Comparison of ENCODE assay signal across 11 mouse cellular contexts in genomic region chr1:72879319-72879634, GRCm38 (mm10). TPM values are rescaled to one million over a fixed set of nuclear protein-coding genes. Genes with fewer than 3 reads are reported as not detected.
DNase-seq lines count a peak whose midpoint lies in the region; ATAC-seq and TF ChIP-seq lines count a peak whose summit lies in the region.
"Had no signal": no experiment of that assay in that cellular context is flagged by ENCODE, and none has a peak within 500 bp of the region (broad histone marks: within the 10 kb centered on the region; RNA-seq: fewer than 3 reads in every experiment).

No protein-coding gene starts in this region.

- TF ChIP-seq CTCF in midbrain, postnatal 0 days (IDR thresholded peaks at IDR 0.05): peak; percentile 54

- H3K27ac ChIP-seq in kidney, embryonic 14.5 days (ENCODE audit: low read depth, low read length): peak overlapping the region; percentile 62; the same call in 1 of the 2 replicates
- H3K27ac ChIP-seq in midbrain, postnatal 0 days (ENCODE audit: low read depth, low read length): no peak overlapping the region
- H3K27ac ChIP-seq in midbrain, embryonic 16.5 days (ENCODE audit: low read length): no peak overlapping the region
- H3K27ac ChIP-seq in embryonic facial prominence, embryonic 12.5 days: peak overlapping the region; percentile 43
- H3K27ac ChIP-seq: neural tube, embryonic 13.5 days had no signal

- peaks cover 19% of the 10 kb centered on the region for H3K4me1 ChIP-seq in kidney, embryonic 14.5 days (ENCODE audit: control insufficient read depth, insufficient read depth, low read length)
- H3K4me1 ChIP-seq in midbrain, postnatal 0 days (ENCODE audit: insufficient read depth, low read length): 0 out of 2 replicates have a peak, but pooled peaks cover 3% of the 10 kb centered on the region
- H3K4me1 ChIP-seq in midbrain, embryonic 16.5 days (ENCODE audit: control insufficient read depth, insufficient read depth, low read length): peaks cover 20% of the 10 kb centered on the region
- H3K4me1 ChIP-seq in embryonic facial prominence, embryonic 12.5 days: peaks cover 23% of the 10 kb centered on the region; the same call in 1 of the 2 replicates

- DNase-seq in kidney, postnatal 36 days: no peak
- no peak for DNase-seq in midbrain, postnatal 0 days (ENCODE audit: low spot score)
- no peak for DNase-seq in c-Kit-positive CD71-positive TER-119-positive erythroid progenitor cells, embryonic 14.5 days (ENCODE audit: low spot score)
- DNase-seq in left cerebral cortex, adult 18-20 months (ENCODE audit: low spot score in 2 of 2): no peak
- DNase-seq: heart, postnatal 36 days; lung, postnatal 4 days; thymus, postnatal 36 days had no signal

- H3K4me2 ChIP-seq in kidney, embryonic 14.5 days (replicated peaks; ENCODE audit: low read depth, low read length): 0 out of 2 replicates have a peak overlapping the region, but pooled peaks have one; percentile 24
- H3K4me2 ChIP-seq in midbrain, postnatal 0 days (ENCODE audit: low read depth, low read length, poor library complexity, severe bottlenecking): no peak overlapping the region
- H3K4me2 ChIP-seq in midbrain, embryonic 16.5 days (ENCODE audit: low read length): no peak overlapping the region
- peak overlapping the region; percentile 14; the same call in 1 of the 2 replicates for H3K4me2 ChIP-seq in embryonic facial prominence, embryonic 12.5 days (replicated peaks)

- no peak overlapping the region for H3K9ac ChIP-seq in kidney, embryonic 14.5 days (ENCODE audit: low read depth, low read length)
- no peak overlapping the region for H3K9ac ChIP-seq in midbrain, postnatal 0 days (replicated peaks; ENCODE audit: low read length, poor library complexity, severe bottlenecking)
- H3K9ac ChIP-seq in midbrain, embryonic 16.5 days (ENCODE audit: low read depth, low read length): no peak overlapping the region
- no peak overlapping the region for H3K9ac ChIP-seq in embryonic facial prominence, embryonic 12.5 days
- H3K9ac ChIP-seq: neural tube, embryonic 13.5 days had no signal

- H3K27me3 ChIP-seq in kidney, embryonic 14.5 days (ENCODE audit: control insufficient read depth, insufficient read depth, low read length): no peaks in the 10 kb centered on the region; the same call in 1 of the 2 replicates
- H3K27me3 ChIP-seq in midbrain, postnatal 0 days (ENCODE audit: insufficient read depth, low read length): no peaks in the 10 kb centered on the region
- H3K27me3 ChIP-seq in midbrain, embryonic 16.5 days (ENCODE audit: control insufficient read depth, insufficient read depth, low read depth, low read length): 0 out of 2 replicates have a peak, but pooled peaks cover 4% of the 10 kb centered on the region
- H3K27me3 ChIP-seq in embryonic facial prominence, embryonic 12.5 days: no peaks in the 10 kb centered on the region

- WGBS in kidney, embryonic 14.5 days: 39% methylated on average over 4 of the region's 4 CpGs
- 64% methylated on average over 4 of the region's 4 CpGs for WGBS in midbrain, postnatal 0 days
- 53% methylated on average over 4 of the region's 4 CpGs for WGBS in midbrain, embryonic 16.5 days
- 51% methylated on average over 4 of the region's 4 CpGs for WGBS in embryonic facial prominence, embryonic 12.5 days

- no peaks in the 10 kb centered on the region for H3K36me3 ChIP-seq in kidney, embryonic 14.5 days (ENCODE audit: control insufficient read depth, insufficient read depth, low read length)
- no peaks in the 10 kb centered on the region for H3K36me3 ChIP-seq in midbrain, postnatal 0 days (ENCODE audit: insufficient read depth, low read length)
- no peaks in the 10 kb centered on the region for H3K36me3 ChIP-seq in midbrain, embryonic 16.5 days (ENCODE audit: control insufficient read depth, insufficient read depth, low read length)
- no peaks in the 10 kb centered on the region for H3K36me3 ChIP-seq in embryonic facial prominence, embryonic 12.5 days
- H3K36me3 ChIP-seq: neural tube, embryonic 13.5 days had no signal

- no peak overlapping the region for H3K4me3 ChIP-seq in kidney, embryonic 14.5 days (ENCODE audit: low read length)
- no peak overlapping the region for H3K4me3 ChIP-seq in midbrain, postnatal 0 days (ENCODE audit: low read depth, low read length)
- H3K4me3 ChIP-seq in midbrain, embryonic 16.5 days (ENCODE audit: low read depth, low read length): no peak overlapping the region
- H3K4me3 ChIP-seq in embryonic facial prominence, embryonic 12.5 days: no peak overlapping the region
- H3K4me3 ChIP-seq: neural tube, embryonic 13.5 days had no signal

- no peaks in the 10 kb centered on the region for H3K9me3 ChIP-seq in kidney, embryonic 14.5 days (ENCODE audit: control insufficient read depth, low read length)
- H3K9me3 ChIP-seq in midbrain, postnatal 0 days (ENCODE audit: low read length): no peaks in the 10 kb centered on the region
- no peaks in the 10 kb centered on the region for H3K9me3 ChIP-seq in midbrain, embryonic 16.5 days (replicated peaks; ENCODE audit: control insufficient read depth, low read length, poor library complexity, severe bottlenecking)
- no peaks in the 10 kb centered on the region for H3K9me3 ChIP-seq in embryonic facial prominence, embryonic 12.5 days
- H3K9me3 ChIP-seq: neural tube, embryonic 13.5 days had no signal

- ATAC-seq in kidney, embryonic 14.5 days (ENCODE audit: low FRiP score, low TSS enrichment): no peak
- no peak for ATAC-seq in midbrain, postnatal 0 days (ENCODE audit: low FRiP score)
- ATAC-seq in midbrain, embryonic 16.5 days: no peak
- ATAC-seq in embryonic facial prominence, embryonic 12.5 days (ENCODE audit: insufficient number of reproducible peaks, insufficient read depth, low FRiP score, low TSS enrichment): no peak

RNA-seq across cellular contexts. Expression of gene Igfbp5, which starts 4.6 kb away (rescaled TPM):
- 56.4 and 61.4 TPM in 2 replicates for polyA plus RNA-seq in kidney, embryonic 14.5 days (2014; fragmentation: Nextera tagmentation; extraction: Ambion mirVana)
- total RNA-seq in midbrain, postnatal 0 days (2014; rRNA removed): 109 and 127 TPM in 2 replicates
- 42.8 and 47.4 TPM in 2 replicates for polyA plus RNA-seq in midbrain, postnatal 0 days (2015; fragmentation: Nextera tagmentation; extraction: Ambion mirVana)
- polyA plus RNA-seq in midbrain, embryonic 16.5 days (2015; fragmentation: Nextera tagmentation; extraction: Ambion mirVana): 42.6 and 42.8 TPM in 2 replicates
- 142 and 150 TPM in 2 replicates for polyA plus RNA-seq in embryonic facial prominence, embryonic 12.5 days (2016; fragmentation: Nextera tagmentation; extraction: Ambion mirVana)
- total RNA-seq in left cerebral cortex, adult 18-20 months (2021): 10 to 100 TPM; 42.5 to 62.4 TPM

RNA-seq across cellular contexts. Expression of gene Igfbp2, which starts 55.0 kb away (rescaled TPM):
- polyA plus RNA-seq in kidney, embryonic 14.5 days (2014; fragmentation: Nextera tagmentation; extraction: Ambion mirVana): 148 and 171 TPM in 2 replicates
- total RNA-seq in midbrain, postnatal 0 days (2014; rRNA removed): 432 and 450 TPM in 2 replicates
- polyA plus RNA-seq in midbrain, postnatal 0 days (2015; fragmentation: Nextera tagmentation; extraction: Ambion mirVana): 272 and 323 TPM in 2 replicates
- 244 and 262 TPM in 2 replicates for polyA plus RNA-seq in midbrain, embryonic 16.5 days (2015; fragmentation: Nextera tagmentation; extraction: Ambion mirVana)
- 429 and 434 TPM in 2 replicates for polyA plus RNA-seq in embryonic facial prominence, embryonic 12.5 days (2016; fragmentation: Nextera tagmentation; extraction: Ambion mirVana)
- total RNA-seq in left cerebral cortex, adult 18-20 months (2021): 10 to 100 TPM; 63.4 to 79.3 TPM

Comparison
In these comparisons a context has a peak if more than half of its experiments do, and no peak if none do; other contexts are left out.
1. H3K27ac ChIP-seq: peak in kidney, embryonic 14.5 days (single experiment) and embryonic facial prominence, embryonic 12.5 days (single experiment); none in midbrain, postnatal 0 days (single experiment) and midbrain, embryonic 16.5 days (single experiment).
2. H3K4me2 ChIP-seq: peak in kidney, embryonic 14.5 days (single experiment) and embryonic facial prominence, embryonic 12.5 days (single experiment); none in midbrain, postnatal 0 days (single experiment) and midbrain, embryonic 16.5 days (single experiment).